Mouse (Mus musculus): ENCODE results near the gene Agl. TPM values are rescaled to one million over a fixed set of nuclear protein-coding genes. Genes with fewer than 3 reads are reported as not detected.
A peak's percentile ranks its signal among the peaks of the same experiment; 100 is the strongest.
"Not testable (repeated sequence)": the region's sequence is repeated elsewhere in the genome, so short reads cannot be mapped to it uniquely, and the experiment has no call there.

The Agl gene
- total RNA-seq, 2 experiments from 2014 or later, result 199 to 210 TPM

GRCm38 (mm10) chr3:116773836-116774235 lies 34.1 kb downstream of the Agl start:
- DNase-seq (ENCODE audit: low spot score), result no peak

DNA sequence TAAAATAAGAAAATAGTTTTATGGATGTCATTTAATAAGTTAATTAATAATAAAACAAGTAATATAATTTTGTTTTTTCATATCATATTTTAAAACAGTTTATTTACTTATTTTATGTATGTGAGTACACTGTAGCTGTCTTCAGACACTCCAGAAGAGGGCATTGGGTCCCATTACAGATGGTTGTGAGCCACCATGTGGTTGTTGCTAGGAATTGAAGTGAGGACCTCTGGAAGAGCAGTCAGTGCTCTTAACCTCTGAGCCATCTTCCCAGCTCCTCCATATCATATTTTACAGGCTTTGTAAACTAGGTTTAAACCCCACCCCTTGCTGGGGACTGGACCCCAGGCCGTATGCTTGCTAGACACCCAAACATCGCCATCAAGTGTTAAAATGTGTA lies 36.4 kb downstream of the Agl start:
- DNase-seq (ENCODE audit: low spot score), result no peak
- intact Hi-C loops (cut with DNase I), result no loop called here

More at GRCm38 (mm10) chr3:116773836-116774235, 34.1 kb downstream of the Agl start:
- intact Hi-C loops (cut with DNase I), result no loop called here

DNA sequence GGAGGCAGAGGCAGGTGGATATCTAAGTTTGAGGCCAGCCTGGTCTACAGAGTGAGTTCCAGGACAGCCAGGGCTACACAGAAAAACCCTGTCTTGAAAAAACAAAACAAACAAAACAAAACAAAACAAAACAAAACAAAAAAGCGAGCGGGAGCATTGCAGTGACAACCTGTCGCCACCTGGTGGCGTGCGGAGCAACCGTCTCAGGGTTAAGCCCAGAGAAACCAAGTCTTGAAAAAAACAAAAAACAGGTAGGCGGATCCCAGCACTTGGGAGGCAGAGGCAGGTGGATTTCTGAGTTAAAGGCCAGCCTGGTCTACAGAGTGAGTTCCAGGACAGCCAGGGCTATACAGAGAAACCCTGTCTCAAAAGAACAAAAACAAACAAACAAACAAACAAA lies 41.0 kb downstream of the Agl start:
- not testable (repeated sequence) for DNase-seq (ENCODE audit: low spot score)
- intact Hi-C loops (cut with DNase I), result loop anchor here (5.0 kb wide), 1 partner anchor 70 kb away; no protein-coding TSS in a partner anchor

DNA sequence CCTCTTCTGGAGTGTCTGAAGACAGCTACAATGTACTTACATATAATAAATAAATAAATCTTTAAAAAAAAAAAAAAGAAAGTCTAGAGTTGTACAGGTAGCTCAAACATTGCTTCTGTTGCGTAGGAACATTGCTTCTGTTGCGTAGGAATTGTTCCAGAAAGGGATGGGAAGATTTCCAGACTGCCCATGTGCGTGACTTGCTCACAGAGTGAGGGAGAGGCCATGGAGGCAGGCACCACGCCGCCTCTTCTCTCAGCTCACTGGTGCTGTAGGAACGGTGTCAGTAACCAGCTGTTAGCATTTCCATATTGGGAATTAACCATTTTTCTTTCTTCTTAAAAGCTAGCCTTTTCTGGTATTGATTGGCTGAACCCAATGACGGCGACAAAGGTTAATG lies 55.1 kb downstream of the Agl start:
- DNase-seq (ENCODE audit: low spot score), result no peak
- intact Hi-C loops (cut with DNase I), result loop anchor here (5.0 to 10.0 kb wide), 2 partner anchors 161 to 718 kb away; partner anchors contain the start of gene Sass6

DNA sequence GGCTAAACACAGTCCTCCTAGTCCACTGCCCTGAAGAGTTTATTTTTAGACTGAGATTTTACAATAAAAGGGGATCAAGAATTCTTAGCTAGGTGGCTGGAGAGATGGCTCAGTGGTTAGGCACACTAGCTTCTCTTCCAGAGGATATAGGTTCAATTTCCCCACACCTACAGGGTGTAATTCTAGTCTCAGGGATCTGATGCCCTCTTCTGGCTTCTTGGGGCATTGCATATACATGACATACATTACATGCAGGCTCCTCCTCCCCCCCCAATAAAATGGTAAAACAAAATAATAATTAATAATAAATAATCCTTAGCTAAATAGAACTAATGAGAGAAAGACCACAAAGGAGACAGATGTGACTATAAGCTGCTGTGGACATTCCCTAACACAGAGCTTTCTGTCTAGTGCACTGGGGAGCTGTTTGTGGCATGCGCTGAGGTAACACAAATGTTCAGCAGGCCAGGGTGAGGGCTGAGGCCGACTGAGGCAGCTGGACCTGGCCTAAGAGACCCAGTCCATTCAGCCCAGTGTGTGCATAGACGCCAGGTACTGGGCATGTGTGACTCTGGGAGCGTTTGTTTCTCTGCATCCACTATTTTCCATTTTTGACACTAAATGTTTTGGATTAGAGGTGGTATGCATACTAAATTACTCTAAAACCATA lies 56.6 kb downstream of the Agl start:
- intact Hi-C loops (cut with DNase I), result loop anchor here (2.0 to 10.0 kb wide), 3 partner anchors 159 to 717 kb away; partner anchors contain the start of gene Sass6
- no peak for DNase-seq (ENCODE audit: low spot score)

DNA sequence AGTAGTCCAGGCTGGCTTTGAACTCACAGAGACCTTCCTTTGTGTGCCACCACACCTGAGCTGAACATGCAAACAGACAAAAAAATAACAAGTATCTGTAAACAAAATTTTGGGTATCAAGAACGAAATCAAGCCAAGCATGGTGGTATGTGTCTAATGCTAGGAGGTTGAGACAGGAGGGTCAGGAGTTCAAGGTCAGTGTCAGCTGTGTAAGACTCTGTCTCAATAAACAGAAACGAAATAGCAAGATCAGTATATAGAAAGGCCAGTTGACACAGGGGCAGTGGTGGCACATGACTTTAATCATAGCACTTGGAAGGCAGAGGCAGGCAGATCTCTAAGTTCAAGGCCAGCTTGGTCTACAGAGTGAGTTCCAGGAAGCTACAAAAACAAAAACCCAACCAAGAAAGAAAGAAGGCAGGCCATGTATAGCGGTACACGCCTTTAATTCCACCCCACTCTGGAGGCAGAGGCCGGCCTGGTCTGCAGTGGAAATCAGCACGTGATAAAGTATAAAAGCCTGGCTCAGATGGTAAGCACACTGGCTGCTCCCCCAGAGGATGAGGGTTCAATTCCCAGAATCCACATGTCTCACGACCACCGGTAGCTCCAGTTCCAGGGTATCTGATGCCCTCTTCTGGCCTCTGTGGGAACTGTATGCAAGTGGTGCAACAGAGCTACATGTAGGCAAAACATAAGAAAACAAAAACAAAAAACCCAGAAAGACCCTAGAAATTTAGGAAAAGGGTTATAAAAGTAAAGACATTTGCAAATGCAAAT lies 59.4 kb downstream of the Agl start:
- DNase-seq (ENCODE audit: low spot score), result no peak
- intact Hi-C loops (cut with DNase I), result loop anchor here (5.0 kb wide), 2 partner anchors 51 to 241 kb away; partner anchors contain the start of gene Rtca

GRCm38 (mm10) chr3:116747648-116748047 lies 60.3 kb downstream of the Agl start:
- intact Hi-C loops (cut with DNase I), result loop anchor here (5.0 kb wide), 2 partner anchors 50 to 240 kb away; partner anchors contain the start of gene Rtca

DNA sequence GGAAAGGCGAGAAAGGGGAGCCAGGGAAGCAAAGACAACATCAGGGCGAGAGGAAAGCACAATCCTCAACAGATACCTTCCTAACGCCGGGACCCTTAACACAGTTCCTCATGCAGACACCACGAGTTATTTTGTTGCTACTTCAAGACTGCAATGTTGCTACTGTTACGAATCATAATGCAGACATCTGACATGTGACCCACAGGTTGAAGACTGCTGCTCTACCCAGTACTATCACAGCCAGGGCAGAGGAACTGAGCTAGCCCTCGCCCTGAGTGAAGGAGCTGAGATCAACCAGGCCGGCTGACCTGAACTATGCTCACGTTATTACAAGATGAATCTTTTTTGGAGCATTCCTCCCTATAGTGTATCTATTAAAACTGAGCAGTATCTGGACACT lies 67.0 kb downstream of the Agl start:
- no peak for DNase-seq (ENCODE audit: low spot score)
- intact Hi-C loops (cut with DNase I), result no loop called here

More at GRCm38 (mm10) chr3:116747648-116748047, 60.3 kb downstream of the Agl start:
- DNase-seq (ENCODE audit: low spot score), result not testable (repeated sequence)

DNA sequence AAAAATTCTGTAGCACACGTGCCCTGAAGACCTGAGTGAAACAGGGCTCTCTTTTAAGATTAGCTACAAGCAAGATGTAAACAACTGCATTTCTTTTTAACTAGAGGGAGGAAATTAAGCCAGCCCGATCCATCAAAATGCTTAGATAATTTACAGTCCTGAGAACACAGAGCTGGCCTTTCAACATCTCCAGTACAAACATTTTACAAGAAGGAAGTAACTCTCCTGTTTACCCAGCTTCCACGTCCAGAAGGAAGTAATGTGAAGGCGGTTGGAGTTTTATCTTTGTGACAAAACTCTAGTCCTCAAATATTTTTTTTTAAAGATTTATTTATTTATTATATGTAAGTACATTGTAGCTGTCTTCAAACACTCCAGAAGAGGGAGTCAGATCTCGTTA lies 67.9 kb downstream of the Agl start:
- intact Hi-C loops (cut with DNase I), result no loop called here
- DNase-seq (ENCODE audit: low spot score), result no peak

GRCm38 (mm10) chr3:116737326-116737731 lies 70.6 kb downstream of the Agl start:
- DNase-seq (ENCODE audit: low spot score), result no peak
- intact Hi-C loops (cut with DNase I), result no loop called here

GRCm38 (mm10) chr3:116729483-116730174 lies 78.3 kb downstream of the Agl start:
- no peak for DNase-seq (ENCODE audit: low spot score)
- intact Hi-C loops (cut with DNase I), result no loop called here

DNA sequence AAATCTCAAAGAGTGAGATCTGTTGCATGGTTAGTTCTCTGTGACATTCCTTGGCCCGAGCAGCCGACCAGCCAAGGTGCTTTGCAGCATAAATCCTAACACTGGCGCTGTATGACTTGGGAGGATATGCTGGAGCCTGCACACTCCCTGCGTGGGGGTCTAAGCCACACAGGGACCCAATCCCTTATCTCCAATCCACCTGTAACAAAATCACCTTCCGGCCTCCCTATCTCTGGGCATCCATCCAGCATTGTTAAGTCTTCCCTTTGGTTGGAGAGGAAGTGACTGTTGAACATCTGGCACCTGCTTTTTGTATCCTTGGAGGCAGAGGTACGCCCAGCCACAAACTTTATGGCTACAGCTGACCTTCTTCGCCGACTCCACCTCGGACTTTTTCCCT lies 81.2 kb downstream of the Agl start:
- intact Hi-C loops (cut with DNase I), result no loop called here

DNA sequence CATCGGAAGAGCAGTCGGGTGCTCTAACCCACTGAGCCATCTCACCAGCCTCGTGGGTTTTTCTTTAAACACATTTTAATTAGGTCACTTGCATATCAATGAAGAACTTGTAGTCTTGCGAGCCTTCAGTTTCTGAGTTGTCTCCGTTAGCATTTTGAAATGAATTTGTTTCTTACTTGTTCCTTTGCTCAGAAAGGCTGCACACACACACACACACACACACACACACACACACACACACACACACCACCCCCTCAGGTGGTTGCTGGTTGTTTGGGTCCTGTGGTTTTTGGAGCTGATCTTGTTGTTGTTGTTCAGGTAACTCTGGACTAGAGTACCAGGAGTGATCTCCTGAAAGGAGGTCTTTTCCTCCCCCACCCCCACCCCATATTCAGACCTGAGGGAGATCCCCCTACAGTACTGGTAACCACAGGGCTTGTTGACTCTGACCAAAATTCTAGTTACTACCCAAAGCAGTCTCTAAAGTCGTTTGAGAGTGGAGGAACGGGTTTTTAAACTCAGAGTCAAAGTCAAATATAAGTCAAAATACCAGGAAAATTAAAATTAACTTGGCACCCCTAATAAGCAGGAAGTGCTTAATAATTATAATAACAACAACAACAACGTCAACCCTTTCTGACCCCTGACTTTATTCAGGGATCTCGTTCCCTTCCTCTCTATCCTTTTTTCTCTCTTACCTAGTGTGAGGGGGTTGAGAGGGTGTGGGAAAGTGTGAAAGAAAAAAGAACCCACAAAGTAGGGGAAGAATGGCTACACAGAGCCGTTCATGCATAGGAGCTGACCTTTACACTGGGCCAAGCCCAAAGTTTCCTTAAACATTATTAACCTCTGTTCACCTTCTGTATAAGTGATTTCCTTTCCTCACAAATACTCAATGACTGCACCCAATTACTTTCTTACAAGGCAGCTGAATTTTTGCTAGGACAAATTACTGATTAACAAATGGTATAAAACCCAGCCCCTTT lies 84.2 kb downstream of the Agl start:
- no peak for DNase-seq (ENCODE audit: low spot score)
- intact Hi-C loops (cut with DNase I), result no loop called here

More for the DNA sequence above, 81.2 kb downstream of the Agl start:
- DNase-seq (ENCODE audit: low spot score), result peak; percentile 9

DNA sequence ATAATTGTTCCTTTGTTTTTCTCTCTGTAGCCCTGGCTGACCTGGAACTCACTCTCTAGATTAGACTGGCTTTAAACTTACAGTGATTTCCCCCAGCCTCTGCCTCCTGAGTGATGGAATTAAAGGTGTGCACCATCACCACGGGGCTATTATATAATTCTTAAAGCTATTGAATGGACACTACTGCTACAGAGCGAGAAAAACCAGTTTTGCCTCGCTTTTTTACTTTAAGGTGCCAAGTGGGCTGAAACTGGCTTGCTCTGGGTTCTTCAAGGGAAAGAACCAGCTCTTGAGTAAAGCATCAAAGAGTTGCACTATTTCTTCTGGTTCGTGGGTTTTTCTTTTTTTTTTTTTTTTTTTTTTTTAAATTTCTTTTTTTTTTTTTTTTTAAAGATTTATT lies 85.0 kb downstream of the Agl start:
- intact Hi-C loops (cut with DNase I), result no loop called here
- DNase-seq (ENCODE audit: low spot score), result no peak

- intact Hi-C loops (cut with DNase I), result no loop called here
- no peak for DNase-seq (ENCODE audit: low spot score)
Observed at GRCm38 (mm10) chr3:116718951-116719350, 89.0 kb downstream of the Agl start.

DNA sequence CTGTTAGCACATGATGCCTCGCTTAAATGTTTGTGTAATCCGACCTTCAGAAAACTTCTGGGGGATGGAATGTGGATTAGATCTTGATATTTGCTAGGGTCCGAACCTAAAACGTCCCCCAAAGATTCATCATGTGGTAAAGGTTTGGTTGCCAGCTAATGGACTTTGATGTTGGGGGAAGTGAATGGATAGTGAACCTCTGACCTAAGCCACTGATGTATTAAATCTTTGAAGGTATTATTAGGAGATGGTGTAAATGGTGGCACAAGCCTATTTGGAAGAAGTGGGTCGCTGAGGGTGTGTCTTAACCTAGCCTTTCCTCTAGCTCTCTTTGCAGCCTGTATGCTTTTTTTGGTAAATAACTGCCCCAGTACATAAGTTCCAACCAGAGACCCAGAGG lies 94.9 kb downstream of the Agl start:
- intact Hi-C loops (cut with DNase I), result no loop called here

GRCm38 (mm10) chr3:116712436-116712881 lies 95.5 kb downstream of the Agl start, which contains the start of gene Slc35a3:
Gene Slc35a3, minus strand, starts transcription at chr3:116712831.
- intact Hi-C loops (cut with DNase I), result loop anchor here (1.0 kb wide), 2 partner anchors 50 to 118 kb away; partner anchors contain the start of genes Mfsd14a and Sass6

More for the DNA sequence above, 94.9 kb downstream of the Agl start:
- no peak for DNase-seq (ENCODE audit: low spot score)

DNA sequence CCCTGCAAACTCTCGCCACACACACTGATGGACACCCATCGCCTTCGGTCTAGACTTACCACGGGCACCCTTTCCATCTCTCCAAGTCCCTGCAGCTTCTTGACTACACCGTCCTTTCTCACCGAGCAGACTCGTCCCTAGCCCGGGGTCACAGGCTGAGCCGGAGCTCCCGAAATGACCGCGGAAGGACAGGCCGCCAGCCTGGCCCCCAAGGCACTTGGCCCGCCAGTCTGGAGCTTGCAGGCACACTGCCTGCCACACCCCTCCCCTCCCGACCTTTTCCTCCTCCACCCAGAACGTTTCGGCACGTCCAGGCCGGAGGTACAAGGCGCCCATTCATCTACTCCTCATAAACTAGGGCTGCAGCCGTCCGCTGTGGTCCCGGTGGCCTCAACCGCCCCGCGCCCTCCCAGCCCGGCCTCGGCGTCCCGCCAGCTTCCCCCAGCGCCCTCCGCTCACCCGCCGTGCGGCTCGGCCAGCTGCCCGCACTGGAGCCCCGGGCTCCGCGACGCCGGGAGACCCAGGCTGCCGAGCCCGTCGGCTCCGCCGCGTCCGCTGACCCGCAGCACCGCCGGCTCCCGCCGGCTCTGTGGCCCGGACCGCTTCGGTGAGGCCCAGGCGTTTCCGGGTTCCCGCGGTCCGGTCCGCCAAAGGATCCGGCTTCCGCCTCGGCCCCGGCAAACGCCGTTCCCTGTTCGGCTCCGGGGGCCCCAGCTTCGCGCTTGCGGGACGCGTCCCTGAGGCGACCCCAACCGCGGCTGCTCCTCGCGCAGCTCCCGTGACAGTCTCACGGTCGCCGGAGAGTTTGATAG lies 96.1 kb downstream of the Agl start:
- DNase-seq (ENCODE audit: low spot score), result peak; percentile 64
- intact Hi-C loops (cut with DNase I), result loop anchor here (1.0 kb wide), 2 partner anchors 50 to 118 kb away; partner anchors contain the start of genes Mfsd14a and Sass6

More at GRCm38 (mm10) chr3:116712436-116712881, 95.5 kb downstream of the Agl start, which contains the start of gene Slc35a3:
- DNase-seq (ENCODE audit: low spot score), result no peak

Measured in heart, postnatal 25 days (tissue).